Mouse (Mus musculus) urinary bladder, adult 18-20 months (tissue): ENCODE measurements around the gene Tctex1d2.

Experiments used
- DNase-seq, 2 experiments: peaks; one replicate each; pipeline ENCODE4 v3.0.0; 2022; ENCODE audit warnings: low spot score in 2 of 2, mixed read lengths in 2 of 2

The Tctex1d2 gene

DNA sequence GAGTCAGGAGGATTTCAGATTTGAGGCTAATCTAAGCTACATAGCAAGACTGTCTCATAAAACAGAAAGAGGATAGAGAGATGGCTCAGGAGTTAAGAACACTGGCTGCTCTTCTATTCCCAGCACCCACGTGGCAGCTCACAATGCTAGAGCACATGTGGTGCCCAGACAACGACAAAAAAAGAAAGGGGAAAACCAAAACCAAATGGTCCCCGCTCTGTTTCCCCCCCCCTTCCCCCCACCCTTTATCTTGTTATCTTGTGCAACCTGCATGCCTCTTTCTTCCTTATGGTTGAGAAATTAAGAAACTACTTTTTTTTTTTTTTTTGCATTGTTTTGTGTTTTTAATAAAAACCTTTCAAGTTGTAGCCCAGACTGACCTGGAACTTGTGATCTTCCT is 49.0 kb downstream of the Tctex1d2 start:
- no peak for DNase-seq

DNA sequence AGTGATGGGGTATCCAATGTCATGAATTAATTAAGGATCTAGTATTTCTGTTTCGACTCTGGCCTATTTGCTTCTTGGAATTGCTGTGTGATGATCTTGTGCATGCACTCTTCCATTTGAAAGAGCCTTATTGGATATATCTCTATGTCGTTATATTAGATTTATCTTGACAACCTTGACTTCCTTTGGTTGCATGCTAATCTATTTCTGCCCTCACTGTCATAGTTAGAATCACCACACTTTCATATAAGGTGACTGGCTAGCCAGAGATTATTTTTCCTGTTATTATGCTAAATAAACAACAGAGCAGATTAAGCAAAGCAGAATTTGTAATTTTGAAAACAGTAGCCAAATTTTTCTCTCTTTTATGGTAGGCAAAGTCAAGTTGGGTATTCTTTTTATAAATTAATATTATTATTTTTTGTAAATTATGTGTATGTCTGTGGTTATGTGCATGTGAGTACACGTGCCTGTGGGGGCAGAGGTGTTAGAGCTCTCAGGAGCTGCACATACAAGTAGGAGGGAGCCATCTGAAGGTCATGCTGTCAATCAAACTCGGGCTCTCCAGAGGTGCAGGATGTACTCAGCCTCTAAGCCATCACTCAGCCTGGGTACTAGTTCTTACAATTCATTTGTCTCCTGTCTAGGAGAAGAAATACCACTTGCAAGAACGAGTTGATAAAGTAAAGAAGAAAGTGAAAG is 50.1 kb downstream of the Tctex1d2 start:
- no peak for DNase-seq

DNA sequence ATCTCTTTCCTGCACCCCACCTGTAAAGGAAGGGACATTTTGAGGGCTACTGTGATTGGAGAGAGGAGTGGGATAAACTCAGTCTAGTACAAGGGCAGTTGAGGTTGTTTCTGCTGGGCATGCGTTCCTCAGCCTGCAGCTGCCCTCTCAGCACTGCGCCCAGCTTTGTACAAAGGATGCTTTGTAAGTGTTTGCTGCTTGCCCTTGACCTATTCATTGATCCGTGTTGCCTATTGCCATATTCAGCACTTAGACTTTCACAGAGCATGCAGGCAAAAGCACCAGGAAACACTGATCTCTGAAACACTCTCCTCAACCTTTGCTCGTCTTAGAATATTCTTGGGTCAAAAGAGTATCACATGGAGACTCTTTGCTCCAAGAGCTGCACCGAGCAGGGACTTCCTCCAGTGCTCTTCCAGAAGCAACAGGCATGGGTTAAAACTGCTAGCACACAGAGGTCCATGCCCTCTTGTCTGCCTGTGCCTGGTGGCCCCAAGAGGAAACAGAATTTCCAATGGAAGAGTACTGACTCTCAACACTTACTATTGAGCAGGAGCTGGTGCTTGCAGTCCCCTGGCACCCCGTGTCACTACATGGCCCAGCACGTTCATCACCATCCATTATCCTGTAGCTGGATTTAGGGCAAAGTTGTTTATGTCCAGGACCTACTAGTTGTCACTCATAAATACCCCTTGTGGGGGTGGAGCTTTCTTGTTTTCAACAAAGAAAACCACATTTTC is 52.9 kb downstream of the Tctex1d2 start:
- no peak for DNase-seq

DNA sequence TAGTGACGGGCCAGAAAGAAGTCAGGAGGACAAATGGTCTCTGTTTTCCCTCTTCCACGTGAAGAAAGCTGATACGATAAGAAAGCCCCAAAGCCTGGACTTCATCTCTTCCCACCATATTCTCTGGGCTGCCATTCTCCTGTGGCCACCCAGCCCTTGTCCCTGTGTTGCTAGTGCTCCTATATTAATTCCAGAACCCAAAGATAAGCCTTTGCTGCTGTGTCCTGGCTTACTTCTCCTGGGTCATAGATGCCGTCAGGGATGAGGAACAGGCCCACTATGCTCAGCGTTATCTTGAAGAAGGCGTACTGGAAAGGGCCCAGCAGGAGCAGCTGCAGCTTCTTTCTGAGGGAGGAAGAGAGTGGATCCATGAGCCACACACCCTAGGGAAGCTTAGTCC is 57.8 kb downstream of the Tctex1d2 start:
- no peak for DNase-seq
